Mouse (Mus musculus) thymus, postnatal 14 days (tissue): ENCODE measurements around the gene Tifab.
A peak's percentile ranks its signal among the peaks of the same experiment; 100 is the strongest.

Experiments used
- DNase-seq: peaks from one replicate; pipeline ENCODE4 v3.0.0; 2021

Tifab gene

DNA sequence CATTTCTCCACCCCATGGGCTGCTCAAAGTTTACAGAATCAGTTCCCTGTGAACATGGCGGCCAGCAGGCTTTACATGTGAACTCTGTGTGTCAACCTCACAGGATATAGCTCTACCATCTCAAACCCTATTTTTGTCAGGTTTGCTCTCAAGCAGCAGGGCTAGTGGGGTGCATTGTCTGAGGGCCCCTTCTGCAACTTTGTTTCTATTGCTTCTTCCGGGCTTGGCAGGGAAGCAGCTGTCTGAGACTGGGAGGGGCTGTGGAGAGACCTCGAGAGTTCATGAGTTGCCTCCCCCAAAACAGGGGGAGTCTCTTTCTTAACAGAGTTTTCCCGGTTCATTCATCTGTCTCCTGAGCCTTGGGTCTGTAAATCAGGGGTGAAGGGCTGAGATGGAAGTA is 2.8 kb downstream of the Tifab start:
- peak; percentile 74 for DNase-seq

DNA sequence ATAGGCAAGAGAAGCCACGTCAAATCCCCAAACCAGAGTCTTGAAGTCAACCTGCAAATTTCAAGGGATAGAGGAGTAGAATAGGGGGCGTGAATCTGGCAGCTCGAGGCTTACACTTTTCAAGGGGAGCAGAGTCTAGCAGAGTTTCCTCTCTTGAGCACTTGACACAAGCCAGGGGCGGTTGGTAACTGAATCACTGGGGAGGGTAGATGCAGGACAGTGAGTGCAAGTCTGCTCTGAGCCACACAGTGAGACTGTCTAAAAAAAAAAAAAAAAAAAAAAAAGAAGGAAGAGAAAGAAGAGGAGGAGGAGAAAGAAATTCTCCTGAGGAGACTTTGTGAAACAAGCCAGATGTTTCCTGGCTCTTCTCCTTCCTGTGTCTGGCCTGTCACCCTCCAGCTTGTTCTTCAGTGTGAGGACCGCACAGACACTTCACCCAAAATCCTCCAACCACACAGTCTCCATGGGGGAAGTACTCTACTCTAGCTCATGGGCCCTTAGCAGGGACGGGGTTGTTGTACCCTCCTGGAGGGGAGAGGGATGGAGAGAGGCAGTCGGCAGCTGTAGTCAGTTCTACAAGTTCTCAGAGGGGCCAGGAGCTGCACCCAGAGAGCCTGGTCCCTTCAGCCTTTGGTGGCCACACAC is 5.7 kb downstream of the Tifab start:
- DNase-seq = peak; percentile 37

- no peak for DNase-seq
These were observed 6.6 kb downstream of the Tifab start for GRCm38 (mm10) chr13:56172106-56172505.

- DNase-seq = no peak
These were observed 10.3 kb downstream of the Tifab start for GRCm38 (mm10) chr13:56168403-56168781.

DNA sequence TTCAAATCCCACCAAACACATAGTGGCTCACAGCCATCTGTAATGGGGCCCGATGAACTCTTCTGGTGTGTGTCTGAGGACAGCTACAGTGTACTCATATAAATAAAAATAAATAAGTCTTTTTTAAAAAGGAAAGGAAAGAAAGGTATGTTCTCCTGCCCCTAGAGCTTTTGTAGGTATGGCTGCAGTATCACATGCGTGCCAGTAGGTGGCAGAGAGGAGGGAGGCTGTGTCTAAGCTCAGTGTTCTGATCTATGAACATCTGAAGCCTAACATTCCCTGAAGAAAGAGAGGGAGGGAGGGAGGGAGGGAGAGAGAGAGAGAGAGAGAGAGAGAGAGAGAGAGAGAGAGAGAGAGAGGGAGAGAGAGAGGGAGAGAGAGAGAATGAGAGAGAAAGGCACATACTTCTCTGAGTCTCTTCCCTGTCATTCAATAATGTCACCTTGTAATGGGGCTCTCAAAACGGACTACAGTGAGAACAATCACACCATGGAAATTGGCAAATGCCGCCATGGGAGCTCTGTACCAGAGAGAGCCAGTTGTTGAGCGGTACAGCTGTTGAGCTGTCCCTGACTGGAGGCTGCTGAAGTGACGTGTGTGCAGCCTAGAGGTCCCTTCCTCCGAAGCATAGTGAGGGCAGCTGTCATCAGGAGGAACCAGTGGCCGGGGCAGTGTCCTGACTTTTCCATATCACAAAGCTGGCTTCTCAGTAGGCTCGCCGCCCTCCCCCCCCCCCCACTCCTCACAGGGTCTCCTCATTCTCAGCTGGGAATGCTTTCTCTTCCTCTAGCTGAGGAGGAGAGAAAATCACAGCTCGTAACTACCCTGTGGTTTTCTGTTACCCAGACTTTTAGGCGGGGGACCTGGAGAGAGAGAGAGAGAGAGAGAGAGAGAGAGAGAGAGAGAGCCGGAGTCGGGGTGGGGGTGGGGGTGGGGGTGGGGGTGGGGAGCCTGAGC is 11.0 kb downstream of the Tifab start:
- peak; percentile 58 for DNase-seq

DNA sequence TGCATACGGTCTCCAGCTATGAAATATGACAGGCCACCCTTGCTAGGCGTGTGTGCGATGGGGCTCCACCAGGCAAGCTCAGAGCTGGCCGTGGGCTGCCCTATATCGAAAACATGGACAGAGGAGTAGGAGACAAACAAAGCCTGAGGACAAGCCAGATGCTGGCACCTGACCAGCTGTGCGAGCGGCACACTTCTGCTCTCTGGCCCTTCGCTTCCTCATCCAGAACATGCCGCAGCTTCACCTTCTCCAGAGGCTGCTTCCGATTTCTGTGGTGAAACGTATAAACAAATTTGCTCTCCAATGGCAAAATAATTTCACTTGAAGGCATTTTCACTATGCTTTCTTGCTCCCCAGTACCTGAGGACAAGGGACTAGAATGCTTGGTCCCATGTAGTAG is 13.1 kb downstream of the Tifab start:
- DNase-seq = no peak

- peak; percentile 2 for DNase-seq
These were observed 14.3 kb downstream of the Tifab start for GRCm38 (mm10) chr13:56164372-56164771.

DNA sequence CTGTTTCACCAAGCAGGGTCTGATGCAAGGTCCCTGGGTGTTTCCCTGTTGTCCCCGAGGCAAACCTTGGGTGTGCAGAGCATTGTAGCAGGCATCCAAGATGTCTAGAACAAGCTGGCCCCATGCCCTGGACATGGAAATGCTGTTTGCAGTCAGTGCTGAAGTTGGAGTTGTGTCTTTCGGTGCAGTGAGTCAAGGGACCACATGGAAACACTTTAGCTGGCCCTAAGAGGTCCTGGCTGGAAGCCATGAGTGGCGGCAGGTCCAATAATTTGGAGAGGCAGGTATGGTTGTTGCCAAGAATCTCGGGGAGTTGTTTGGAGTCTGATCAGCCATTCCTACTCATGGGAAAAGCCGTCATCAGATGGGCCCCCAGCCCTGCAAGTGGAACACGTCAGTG is 14.9 kb downstream of the Tifab start:
- peak; percentile 1 for DNase-seq

DNA sequence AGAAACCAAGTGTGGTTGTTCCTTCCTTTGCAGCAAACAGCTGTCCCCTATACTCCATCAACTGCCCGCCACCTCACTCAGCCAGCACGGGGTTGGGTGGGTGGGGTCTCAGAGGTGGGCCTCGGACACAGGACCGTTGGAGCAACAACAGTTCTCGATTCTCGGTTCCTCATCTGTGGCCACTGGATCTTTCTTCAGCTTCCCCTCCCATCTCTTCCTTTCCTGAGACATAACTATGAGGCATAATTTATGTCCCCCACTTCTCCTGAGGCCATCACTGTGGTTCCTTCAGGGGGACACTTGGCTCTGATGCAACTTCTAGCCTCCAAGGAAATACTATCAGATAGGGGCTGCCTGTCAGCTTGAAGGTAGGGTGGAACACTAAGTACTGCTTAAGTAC is 15.8 kb downstream of the Tifab start:
- DNase-seq = peak; percentile 1

GRCm38 (mm10) chr13:56159614-56160363 is 18.9 kb downstream of the Tifab start:
- no peak for DNase-seq

DNA sequence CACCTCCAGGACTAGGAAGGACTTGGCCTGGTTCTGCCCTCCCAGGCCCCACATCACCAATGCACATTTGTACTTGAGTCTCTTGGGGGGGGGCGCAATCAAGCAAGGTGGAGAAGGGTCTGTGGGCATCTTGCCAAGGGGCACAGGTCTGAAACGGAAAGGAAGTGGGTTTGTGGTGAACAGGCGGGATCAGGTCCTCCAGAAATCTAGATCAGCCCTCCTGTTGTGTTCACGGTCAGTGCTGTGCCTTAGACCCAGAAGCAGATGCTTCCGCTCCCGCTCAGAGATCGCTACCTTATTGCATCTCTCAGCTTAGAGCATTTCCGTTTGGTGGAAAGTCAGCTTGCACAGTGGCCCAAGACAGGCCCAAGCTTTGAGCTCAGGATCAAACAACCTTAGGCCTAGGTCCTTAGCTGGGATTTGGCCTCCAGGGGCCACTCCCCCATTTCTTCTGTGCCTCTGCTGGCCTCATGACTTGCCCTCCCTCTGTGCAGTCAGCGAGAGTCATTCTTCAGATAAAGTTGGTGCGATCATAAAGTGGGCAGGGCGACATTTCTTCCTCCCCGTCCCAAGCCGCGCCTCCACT is 19.6 kb downstream of the Tifab start:
- peak; percentile 53 for DNase-seq

DNA sequence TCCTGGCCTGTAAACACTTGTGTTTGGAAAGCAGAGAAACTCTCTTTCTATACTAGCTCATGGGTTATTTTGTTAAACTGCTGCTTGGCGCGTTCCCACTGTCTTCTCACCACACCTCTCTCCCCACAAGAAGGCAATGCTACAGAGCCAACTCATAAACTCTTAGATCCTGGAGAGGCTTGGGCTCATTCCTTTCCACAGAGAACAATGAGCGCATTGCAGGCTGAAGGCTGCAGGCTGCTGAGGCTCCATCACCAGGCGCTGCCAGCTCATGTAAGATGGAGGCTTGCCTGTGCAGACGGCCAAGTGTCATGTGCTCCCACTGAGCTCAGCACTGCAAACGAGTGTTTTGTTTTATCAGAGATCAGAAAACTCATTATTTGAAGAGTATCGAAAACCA is 23.0 kb downstream of the Tifab start:
- DNase-seq = no peak

DNA sequence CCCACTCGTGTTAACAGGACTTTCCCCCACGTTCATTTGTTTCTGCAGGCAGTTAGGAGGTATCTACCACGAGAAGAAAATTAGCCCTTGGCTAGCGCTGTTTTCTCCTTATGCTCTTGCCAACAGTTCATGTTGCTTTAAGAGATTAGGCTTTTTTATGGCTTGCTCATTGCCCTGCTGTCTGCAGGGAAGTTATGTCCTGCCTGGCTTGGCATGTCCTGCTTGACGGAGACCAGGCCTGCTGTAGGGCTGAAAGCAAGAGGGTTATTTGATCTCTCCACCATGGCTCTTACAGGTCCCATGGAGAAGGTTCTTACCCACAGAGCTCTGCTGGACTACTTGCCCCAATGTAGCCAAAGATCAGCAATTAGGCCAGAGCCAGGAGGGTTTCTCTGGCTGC is 23.6 kb downstream of the Tifab start:
- DNase-seq = no peak

DNA sequence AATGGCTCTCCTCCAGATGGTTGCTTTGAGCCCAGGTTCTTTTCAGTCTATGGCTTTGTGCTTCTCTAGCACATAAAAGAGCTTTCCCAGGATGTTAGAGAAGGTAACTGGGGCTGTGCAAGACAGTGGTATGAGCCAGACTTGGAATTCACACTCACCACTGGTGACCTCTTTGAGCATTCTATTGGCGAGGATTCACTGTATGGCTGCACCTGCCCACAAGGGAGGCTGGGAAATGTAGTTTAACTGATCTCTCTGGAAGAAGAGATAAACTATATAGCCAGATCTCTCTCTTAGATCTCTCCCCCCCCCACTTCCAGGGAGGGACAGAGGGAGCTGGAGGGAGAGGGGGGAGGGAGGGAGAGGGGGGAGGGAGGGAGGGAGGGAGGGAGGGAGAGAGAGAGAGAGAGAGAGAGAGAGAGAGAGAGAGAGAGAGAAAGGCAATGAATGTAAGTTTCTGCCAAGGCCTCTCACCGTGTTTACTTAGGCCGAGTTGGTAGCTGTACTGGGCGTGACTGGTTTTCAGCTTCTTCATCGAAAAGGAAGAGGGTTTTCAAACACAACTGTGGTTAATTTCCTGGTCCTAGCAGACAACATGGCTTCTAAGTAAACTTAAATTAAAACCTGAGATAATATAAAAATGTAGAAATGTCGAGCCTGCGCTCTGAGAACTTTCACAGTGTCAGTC is 25.8 kb downstream of the Tifab start:
- no peak for DNase-seq

DNA sequence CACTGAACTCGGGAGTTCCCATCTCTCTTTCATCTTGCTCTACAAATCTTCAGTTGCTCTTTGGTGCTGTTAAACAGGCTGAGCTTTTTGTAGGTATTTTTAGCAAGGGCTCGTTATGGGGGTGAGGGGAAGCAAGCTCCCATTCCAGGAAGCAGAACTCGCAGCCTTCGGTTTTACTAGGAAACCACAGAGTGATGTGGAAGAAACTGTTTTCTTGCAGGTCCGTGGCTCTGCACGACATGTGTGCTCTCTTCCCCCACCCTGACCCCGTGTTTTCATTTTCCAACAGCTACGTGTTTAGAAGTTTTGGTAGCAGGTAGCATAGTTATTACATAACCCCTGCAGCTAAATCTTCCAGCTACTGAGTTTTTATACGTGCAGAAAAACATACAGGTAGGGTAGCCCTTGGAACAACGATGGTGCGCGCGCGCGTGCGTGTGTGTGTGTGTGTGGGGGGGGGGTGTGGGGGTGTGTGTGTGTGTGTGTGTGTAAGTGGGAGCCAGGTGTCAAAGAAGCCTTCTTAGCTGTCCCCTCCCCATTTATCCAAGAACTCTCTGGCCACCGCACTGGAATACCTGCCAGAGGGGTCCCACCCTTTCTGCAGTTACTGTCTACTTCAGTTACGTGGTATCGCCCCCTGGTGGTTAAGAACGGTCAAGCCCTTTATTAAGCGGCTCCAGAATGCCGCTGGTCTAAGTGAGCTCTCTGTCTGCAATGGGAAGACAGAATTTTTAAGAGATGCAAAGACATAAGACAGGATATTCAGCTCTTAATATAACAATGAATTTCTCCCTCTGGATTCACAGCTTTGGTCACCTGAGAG is 27.1 kb downstream of the Tifab start:
- peak; percentile 84 for DNase-seq

GRCm38 (mm10) chr13:56145523-56145922 is 33.2 kb downstream of the Tifab start:
- DNase-seq = peak; percentile 82

DNA sequence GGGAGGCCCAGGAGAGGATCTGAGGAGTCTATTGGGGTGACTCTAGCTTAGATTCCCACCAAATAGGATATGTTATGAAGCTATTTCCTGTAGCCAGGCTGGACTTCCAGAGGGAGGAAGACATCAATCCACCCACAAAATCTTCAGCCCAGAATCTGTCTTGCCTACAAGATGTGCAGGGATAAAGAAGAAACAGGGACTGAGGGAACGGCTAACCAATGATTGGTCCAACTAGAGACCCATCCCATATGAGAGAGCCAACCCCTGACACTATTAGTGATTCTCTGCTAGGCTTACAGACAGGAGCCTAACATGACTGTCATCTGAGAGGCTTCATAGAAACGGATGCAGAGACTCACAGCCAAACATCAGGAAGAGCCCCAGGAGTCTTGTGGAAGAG is 34.7 kb downstream of the Tifab start:
- no peak for DNase-seq

DNA sequence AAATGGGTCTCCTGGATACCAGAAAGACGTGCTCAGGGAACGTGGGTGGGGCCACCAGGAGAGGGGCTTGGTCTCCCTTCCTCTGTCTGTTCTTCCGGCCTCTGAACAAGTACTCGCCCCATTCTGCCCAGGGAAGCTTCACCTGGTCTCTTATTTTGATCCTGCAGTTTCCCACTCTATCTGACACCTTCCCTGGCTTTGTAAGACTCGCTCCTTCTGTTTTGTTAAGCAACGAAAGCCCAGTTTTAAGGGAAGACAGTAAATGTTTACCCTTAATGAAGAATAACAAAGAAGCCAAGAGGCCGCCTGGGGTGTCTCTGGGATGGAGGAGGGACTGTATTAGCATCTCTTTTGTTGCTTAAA is 35.6 kb downstream of the Tifab start:
- no peak for DNase-seq

DNA sequence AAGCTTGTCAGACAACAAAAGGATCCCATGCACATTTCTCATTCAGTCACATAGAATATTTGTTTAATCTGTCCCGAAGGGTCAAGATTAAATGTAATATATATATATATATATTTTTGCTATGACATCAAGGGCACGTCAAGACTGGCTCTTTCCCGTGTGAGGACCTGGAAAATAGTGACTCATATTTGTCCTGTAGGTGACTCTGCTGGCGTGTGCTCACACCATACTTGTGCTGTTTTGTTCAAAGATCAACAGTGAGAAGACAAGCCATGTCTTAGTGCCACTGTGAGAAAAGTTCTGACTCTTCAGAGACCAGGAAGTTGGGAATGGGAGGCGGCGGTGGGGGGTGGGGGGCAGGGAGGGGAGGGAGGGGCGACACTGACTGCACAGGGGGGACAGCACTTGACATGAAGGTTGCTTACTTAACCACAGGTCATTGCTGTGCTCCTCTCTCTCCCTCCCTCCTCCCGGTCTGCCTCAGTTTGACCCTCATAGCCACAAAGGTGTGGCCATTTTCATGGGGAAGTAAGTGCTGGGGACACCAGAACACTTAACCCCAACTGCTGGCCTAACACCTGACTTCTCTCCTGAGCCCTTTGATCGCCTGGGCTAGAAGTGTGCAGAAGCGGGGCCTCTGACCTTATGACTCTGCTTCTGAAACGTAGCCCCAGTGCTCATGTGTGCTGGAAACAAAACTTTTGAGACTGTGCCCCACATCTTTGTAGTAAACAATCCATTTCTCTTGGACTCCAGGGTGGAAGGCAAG is 36.1 kb downstream of the Tifab start:
- no peak for DNase-seq

GRCm38 (mm10) chr13:56139167-56139751 is 39.4 kb downstream of the Tifab start:
- DNase-seq = no peak

DNA sequence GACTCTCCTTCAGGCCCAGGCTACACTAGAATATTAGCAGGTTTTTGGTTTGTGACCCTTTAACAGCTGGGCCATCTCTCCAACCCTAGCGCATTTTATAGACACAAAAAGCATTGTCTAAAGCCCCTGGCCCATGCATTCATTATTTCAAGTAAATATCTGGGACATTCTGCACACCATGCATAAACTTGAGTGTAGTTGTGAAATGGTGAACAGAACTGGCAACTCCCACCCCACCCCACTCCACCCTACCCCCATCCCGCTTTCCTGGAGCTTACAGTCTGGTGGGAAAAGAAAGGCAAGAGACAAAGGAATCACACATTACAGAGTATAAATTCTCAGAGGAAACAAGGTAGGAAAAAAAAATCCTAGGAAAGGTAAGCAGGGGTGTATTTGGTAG is 42.5 kb downstream of the Tifab start, which contains the start of gene H2afy:
Gene H2afy (minus strand): TSS at position 162 of the 400 bp plus-strand sequence.
- DNase-seq = no peak
